Mouse (Mus musculus) liver, embryonic 12.5 days (tissue): ENCODE measurements around the gene Rnf215. TPM values are rescaled to one million over a fixed set of nuclear protein-coding genes. Genes with fewer than 3 reads are reported as not detected.
A peak's percentile ranks its signal among the peaks of the same experiment; 100 is the strongest.

Experiments used
- ATAC-seq: fragments of 200-750 bp; cut with Nextera tagmentation; 2 replicates; pipeline ENCODE4 v1.8.0; 2017; ENCODE audit warnings: moderate number of reproducible peaks, mild to moderate bottlenecking, moderate library complexity
- H3K27ac ChIP-seq: fragments of 300-500 bp; sonication (generic); 2 replicates; pipeline ENCODE4 v1.5.1; 2016; ENCODE audit warnings: mild to moderate bottlenecking
- H3K27me3 ChIP-seq: fragments of 300-500 bp; sonication (generic); replicated peaks from 2 replicates; pipeline ENCODE4 v1.6.1; 2016; ENCODE audit warnings: mild to moderate bottlenecking, moderate library complexity
- H3K36me3 ChIP-seq: fragments of 300-500 bp; sonication (generic); 2 replicates; pipeline ENCODE4 v1.6.1; 2016; ENCODE audit warnings: mild to moderate bottlenecking, moderate library complexity
- H3K4me1 ChIP-seq: fragments of 300-500 bp; sonication (generic); 2 replicates; pipeline ENCODE4 v1.6.1; 2016
- H3K4me2 ChIP-seq: fragments of 300-500 bp; sonication (generic); 2 replicates; pipeline ENCODE4 v1.6.1; 2016; ENCODE audit warnings: mild to moderate bottlenecking, moderate library complexity
- H3K4me3 ChIP-seq: fragments of 300-500 bp; sonication (generic); 2 replicates; pipeline ENCODE4 v1.5.1; 2016; ENCODE audit warnings: mild to moderate bottlenecking, moderate library complexity
- H3K9ac ChIP-seq: fragments of 300-500 bp; sonication (generic); 2 replicates; pipeline ENCODE4 v1.6.1; 2016; ENCODE audit warnings: mild to moderate bottlenecking, moderate library complexity
- H3K9me3 ChIP-seq: fragments of 300-500 bp; sonication (generic); replicated peaks from 2 replicates; pipeline ENCODE4 v1.6.1; 2016; ENCODE audit warnings: mild to moderate bottlenecking, moderate library complexity
- WGBS: fragments of 180-500 bp; shearing (Covaris S2); methylation state at CpG from one replicate; pipeline ENCODE4 v1.1.7; 2016; ENCODE audit not compliant: insufficient replicate concordance; 5-methylcytosine and 5-hydroxymethylcytosine counted together
- polyA plus RNA-seq: library from polyadenylated mRNA; unstranded; fragments of >200 nt; fragmentation: Nextera tagmentation; extraction: Ambion mirVana; gene quantifications from 2 replicates; pipeline ENCODE4 v1.2.1, GENCODE M21; 2016

Rnf215 gene
- polyA plus RNA-seq, 1 experiment from 2014 or later, result 9.7 TPM

GRCm38 (mm10) chr11:4115407-4115806, 19.6 kb upstream of the Rnf215 start:
- ATAC-seq, result no peak

GRCm38 (mm10) chr11:4116458-4117141, 18.4 kb upstream of the Rnf215 start:
- peak; percentile 44 for ATAC-seq
- Histone ChIP-seq H3K4me2 (peak overlapping the region; percentile 73), H3K9ac (0 out of 2 replicates have a peak overlapping the region, but pooled peaks have one; percentile 51), H3K27me3 (peaks cover 52% of the 10 kb centered on the region), H3K4me1 (peaks cover 43% of the 10 kb centered on the region), H3K36me3 (no peaks in the 10 kb centered on the region), H3K4me3 (0 out of 2 replicates have a peak overlapping the region, but pooled peaks have one; percentile 1), H3K27ac (no peak overlapping the region), H3K9me3 (no peaks in the 10 kb centered on the region)
- WGBS, result 32% methylated on average over 11 of the region's 11 CpGs

More at GRCm38 (mm10) chr11:4115407-4115806, 19.6 kb upstream of the Rnf215 start:
- H3K9ac ChIP-seq, result no peak overlapping the region
- H3K4me3 ChIP-seq, result no peak overlapping the region
- peaks cover 46% of the 10 kb centered on the region for H3K27me3 ChIP-seq
- no peaks in the 10 kb centered on the region for H3K36me3 ChIP-seq
- peaks cover 43% of the 10 kb centered on the region for H3K4me1 ChIP-seq
- no peak overlapping the region for H3K4me2 ChIP-seq
- 86% methylated on average over 4 of the region's 4 CpGs for WGBS
- H3K27ac ChIP-seq, result no peak overlapping the region
- no peaks in the 10 kb centered on the region for H3K9me3 ChIP-seq

- peaks cover 52% of the 10 kb centered on the region for H3K27me3 ChIP-seq
- H3K9me3 ChIP-seq, result no peaks in the 10 kb centered on the region
- H3K36me3 ChIP-seq, result no peaks in the 10 kb centered on the region
- ATAC-seq, result peak; percentile 55
- peak overlapping the region; percentile 54 for H3K4me3 ChIP-seq
- peak overlapping the region; percentile 51 for H3K9ac ChIP-seq
- peak overlapping the region; percentile 73 for H3K4me2 ChIP-seq
- H3K27ac ChIP-seq, result no peak overlapping the region
- H3K4me1 ChIP-seq, result peaks cover 43% of the 10 kb centered on the region
- WGBS, result 20% methylated on average over 3 of the region's 3 CpGs
Measured at GRCm38 (mm10) chr11:4117372-4118071, 17.5 kb upstream of the Rnf215 start.

GRCm38 (mm10) chr11:4118081-4118921, 16.7 kb upstream of the Rnf215 start:
- peak overlapping the region; percentile 73 for H3K4me2 ChIP-seq
- peaks cover 52% of the 10 kb centered on the region for H3K27me3 ChIP-seq
- 3% methylated on average over 41 of the region's 41 CpGs for WGBS
- no peaks in the 10 kb centered on the region for H3K36me3 ChIP-seq
- peak overlapping the region; percentile 51 for H3K9ac ChIP-seq
- peak overlapping the region; percentile 54 for H3K4me3 ChIP-seq
- H3K9me3 ChIP-seq, result no peaks in the 10 kb centered on the region
- peak; percentile 41; the same call in 1 of the 2 replicates for ATAC-seq
- H3K4me1 ChIP-seq, result peaks cover 50% of the 10 kb centered on the region
- no peak overlapping the region for H3K27ac ChIP-seq

- peaks cover 52% of the 10 kb centered on the region for H3K27me3 ChIP-seq
- no peaks in the 10 kb centered on the region; the same call in 1 of the 2 replicates for H3K9me3 ChIP-seq
- H3K4me3 ChIP-seq, result no peak overlapping the region
- H3K4me2 ChIP-seq, result no peak overlapping the region
- H3K27ac ChIP-seq, result no peak overlapping the region
- ATAC-seq, result no peak
- no peak overlapping the region for H3K9ac ChIP-seq
- WGBS, result 14% methylated on average over 5 of the region's 5 CpGs
- H3K4me1 ChIP-seq, result peaks cover 50% of the 10 kb centered on the region
- H3K36me3 ChIP-seq, result no peaks in the 10 kb centered on the region
Measured at GRCm38 (mm10) chr11:4119635-4120034, 15.4 kb upstream of the Rnf215 start.

GRCm38 (mm10) chr11:4121691-4122090, 13.3 kb upstream of the Rnf215 start:
- peaks cover 43% of the 10 kb centered on the region for H3K4me1 ChIP-seq
- H3K4me2 ChIP-seq, result no peak overlapping the region
- no peak overlapping the region for H3K27ac ChIP-seq
- H3K36me3 ChIP-seq, result no peaks in the 10 kb centered on the region
- WGBS, result 66% methylated on average over 3 of the region's 3 CpGs
- H3K9me3 ChIP-seq, result peaks cover 5% of the 10 kb centered on the region; the same call in 1 of the 2 replicates
- peaks cover 43% of the 10 kb centered on the region for H3K27me3 ChIP-seq
- no peak for ATAC-seq
- H3K9ac ChIP-seq, result no peak overlapping the region
- no peak overlapping the region for H3K4me3 ChIP-seq

GRCm38 (mm10) chr11:4122226-4122625, 12.8 kb upstream of the Rnf215 start:
- Histone ChIP-seq H3K4me2 (no peak overlapping the region), H3K4me3 (no peak overlapping the region), H3K36me3 (no peaks in the 10 kb centered on the region), H3K9ac (no peak overlapping the region), H3K27ac (no peak overlapping the region), H3K27me3 (peaks cover 37% of the 10 kb centered on the region), H3K9me3 (peaks cover 11% of the 10 kb centered on the region; the same call in 1 of the 2 replicates), H3K4me1 (peaks cover 38% of the 10 kb centered on the region)
- 62% methylated on average over 5 of the region's 5 CpGs for WGBS
- ATAC-seq, result no peak

- H3K27ac ChIP-seq, result peak within 1 kb of the TSS; percentile 41
- 40% methylated on average over 10 of the region's 10 CpGs for WGBS
- H3K36me3 ChIP-seq, result no peaks in the 10 kb centered on the region
- H3K4me3 ChIP-seq, result peak within 1 kb of the TSS; percentile 14
- peaks cover 11% of the 10 kb centered on the region; the same call in 1 of the 2 replicates for H3K9me3 ChIP-seq
- peak within 1 kb of the TSS; percentile 46 for H3K4me2 ChIP-seq
- ATAC-seq, result peak; percentile 47; the same call in 1 of the 2 replicates
- H3K4me1 ChIP-seq, result peaks cover 36% of the 10 kb centered on the region
- H3K9ac ChIP-seq, result peak within 1 kb of the TSS; percentile 28; the same call in 1 of the 2 replicates
- peaks cover 30% of the 10 kb centered on the region for H3K27me3 ChIP-seq
Measured at GRCm38 (mm10) chr11:4122742-4123579, 12.0 kb upstream of the Rnf215 start, which contains the start of gene Sec14l2. TSS of gene Sec14l2 (minus strand) at chr11:4123415.

GRCm38 (mm10) chr11:4123922-4124321, 11.1 kb upstream of the Rnf215 start:
- Histone ChIP-seq H3K36me3 (no peaks in the 10 kb centered on the region), H3K4me1 (peaks cover 33% of the 10 kb centered on the region), H3K4me3 (no peak overlapping the region), H3K9me3 (peaks cover 11% of the 10 kb centered on the region; the same call in 1 of the 2 replicates), H3K4me2 (peak overlapping the region; percentile 46), H3K27me3 (peaks cover 21% of the 10 kb centered on the region), H3K27ac (peak overlapping the region; percentile 41; the same call in 1 of the 2 replicates), H3K9ac (no peak overlapping the region)
- 38% methylated on average over 5 of the region's 5 CpGs for WGBS
- 0 out of 2 replicates have a peak, but pooled peaks have one; percentile 28 for ATAC-seq

- no peak for ATAC-seq
- no peak overlapping the region for H3K4me3 ChIP-seq
- no peak overlapping the region for H3K4me2 ChIP-seq
- H3K9me3 ChIP-seq, result peaks cover 11% of the 10 kb centered on the region; the same call in 1 of the 2 replicates
- no peak overlapping the region for H3K9ac ChIP-seq
- H3K27me3 ChIP-seq, result no peaks in the 10 kb centered on the region
- peaks cover 41% of the 10 kb centered on the region for H3K4me1 ChIP-seq
- WGBS, result 67% methylated on average over 1 of the region's 1 CpGs
- no peak overlapping the region for H3K27ac ChIP-seq
- no peaks in the 10 kb centered on the region for H3K36me3 ChIP-seq
Measured at GRCm38 (mm10) chr11:4127059-4127458, 7.9 kb upstream of the Rnf215 start.
